Mouse (Mus musculus) bone marrow, adult 2 months (tissue): Measurements from ENCODE around the gene Gpbar1.

Experiments
- CTCF ChIP-seq: fragments of 200-500 bp; IDR thresholded peaks from 2 replicates; pipeline ENCODE4 v1.5.1; 2011; ENCODE audit warnings: low read length, control low read depth; ENCODE audit not compliant: control insufficient read depth, insufficient read depth
- POLR2A ChIP-seq: fragments of 200-500 bp; IDR thresholded peaks from 2 replicates; pipeline ENCODE4 v1.6.1; 2011; ENCODE audit warnings: low read depth, mild to moderate bottlenecking, control low read depth, low read length, borderline replicate concordance; ENCODE audit not compliant: control insufficient read depth

- no peak for TF ChIP-seq POLR2A
- no peak for TF ChIP-seq CTCF
Observed at GRCm38 (mm10) chr1:74249331-74249980, 28.9 kb upstream of the Gpbar1 start.
